Mouse (Mus musculus): ENCODE results near the gene Lrrc9. TPM values are rescaled to one million over a fixed set of nuclear protein-coding genes. Genes with fewer than 3 reads are reported as not detected.

Lrrc9 gene
- polyA plus RNA-seq, 1 experiment from 2014 or later = 3.2 TPM

GRCm38 (mm10) chr12:72532303-72532702 is 90.6 kb downstream of the Lrrc9 start:
- Histone ChIP-seq H3K27ac (no peak overlapping the region), H3K9me3 (replicated peaks) (no peaks in the 10 kb centered on the region), H3K4me1 (peaks cover 9% of the 10 kb centered on the region), H3K9ac (no peak overlapping the region), H3K4me3 (no peak overlapping the region), H3K27me3 (no peaks in the 10 kb centered on the region), H3K36me3 (ENCODE audit: poor library complexity, severe bottlenecking) (no peaks in the 10 kb centered on the region), H3K4me2 (no peak overlapping the region)
- ATAC-seq = no peak
- 85% methylated on average over 7 of the region's 7 CpGs for WGBS

GRCm38 (mm10) chr12:72533986-72534385 is 92.3 kb downstream of the Lrrc9 start:
- Histone ChIP-seq H3K27ac (no peak overlapping the region), H3K4me3 (no peak overlapping the region), H3K4me1 (peaks cover 11% of the 10 kb centered on the region), H3K4me2 (no peak overlapping the region), H3K9me3 (replicated peaks) (no peaks in the 10 kb centered on the region), H3K9ac (no peak overlapping the region), H3K27me3 (no peaks in the 10 kb centered on the region), H3K36me3 (ENCODE audit: poor library complexity, severe bottlenecking) (peaks cover 3% of the 10 kb centered on the region; the same call in 1 of the 2 replicates)
- ATAC-seq = no peak
- 89% methylated on average over 6 of the region's 6 CpGs for WGBS

GRCm38 (mm10) chr12:72535599-72535998 is 93.9 kb downstream of the Lrrc9 start:
- Histone ChIP-seq H3K9me3 (replicated peaks) (no peaks in the 10 kb centered on the region), H3K27me3 (no peaks in the 10 kb centered on the region), H3K27ac (peak overlapping the region; percentile 52; the same call in 1 of the 2 replicates), H3K4me1 (peaks cover 11% of the 10 kb centered on the region), H3K36me3 (ENCODE audit: poor library complexity, severe bottlenecking) (peaks cover 3% of the 10 kb centered on the region; the same call in 1 of the 2 replicates), H3K9ac (peak overlapping the region; percentile 73), H3K4me3 (peak overlapping the region; percentile 58), H3K4me2 (peak overlapping the region; percentile 66)
- WGBS = 37% methylated on average over 3 of the region's 3 CpGs
- ATAC-seq = no peak

- no peaks in the 10 kb centered on the region for H3K27me3 ChIP-seq
- WGBS = under 1% methylated on average over 45 of the region's 45 CpGs
- peaks cover 3% of the 10 kb centered on the region; the same call in 1 of the 2 replicates for H3K36me3 ChIP-seq (ENCODE audit: poor library complexity, severe bottlenecking)
- H3K4me3 ChIP-seq = peak within 1 kb of the TSS; percentile 58
- peaks cover 11% of the 10 kb centered on the region for H3K4me1 ChIP-seq
- peak within 1 kb of the TSS; percentile 73 for H3K9ac ChIP-seq
- ATAC-seq = peak; percentile 100
- peak within 1 kb of the TSS; percentile 66 for H3K4me2 ChIP-seq
- no peaks in the 10 kb centered on the region for H3K9me3 ChIP-seq (replicated peaks)
- H3K27ac ChIP-seq = peak within 1 kb of the TSS; percentile 52; the same call in 1 of the 2 replicates
Observed at GRCm38 (mm10) chr12:72536021-72536597, 94.4 kb downstream of the Lrrc9 start, which contains the start of gene Pcnx4. Gene Pcnx4, plus strand, starts transcription at chr12:72536383.

- Histone ChIP-seq H3K4me2 (no peak overlapping the region), H3K9ac (no peak overlapping the region), H3K9me3 (replicated peaks) (no peaks in the 10 kb centered on the region), H3K4me3 (no peak overlapping the region), H3K27me3 (no peaks in the 10 kb centered on the region), H3K4me1 (peaks cover 11% of the 10 kb centered on the region), H3K27ac (no peak overlapping the region), H3K36me3 (ENCODE audit: poor library complexity, severe bottlenecking) (peaks cover 18% of the 10 kb centered on the region)
- 93% methylated on average over 10 of the region's 10 CpGs for WGBS
- no peak for ATAC-seq
Observed at GRCm38 (mm10) chr12:72538571-72538970, 96.9 kb downstream of the Lrrc9 start.

- Histone ChIP-seq H3K27me3 (no peaks in the 10 kb centered on the region), H3K9me3 (replicated peaks) (no peaks in the 10 kb centered on the region), H3K9ac (no peak overlapping the region), H3K4me3 (no peak overlapping the region), H3K4me2 (no peak overlapping the region), H3K4me1 (peaks cover 10% of the 10 kb centered on the region; the same call in 1 of the 2 replicates), H3K27ac (no peak overlapping the region), H3K36me3 (ENCODE audit: poor library complexity, severe bottlenecking) (peaks cover 9% of the 10 kb centered on the region; the same call in 1 of the 2 replicates)
- 48% methylated on average over 4 of the region's 4 CpGs for WGBS
- ATAC-seq = no peak
Observed at GRCm38 (mm10) chr12:72554347-72554746, 112.7 kb downstream of the Lrrc9 start.

DNA sequence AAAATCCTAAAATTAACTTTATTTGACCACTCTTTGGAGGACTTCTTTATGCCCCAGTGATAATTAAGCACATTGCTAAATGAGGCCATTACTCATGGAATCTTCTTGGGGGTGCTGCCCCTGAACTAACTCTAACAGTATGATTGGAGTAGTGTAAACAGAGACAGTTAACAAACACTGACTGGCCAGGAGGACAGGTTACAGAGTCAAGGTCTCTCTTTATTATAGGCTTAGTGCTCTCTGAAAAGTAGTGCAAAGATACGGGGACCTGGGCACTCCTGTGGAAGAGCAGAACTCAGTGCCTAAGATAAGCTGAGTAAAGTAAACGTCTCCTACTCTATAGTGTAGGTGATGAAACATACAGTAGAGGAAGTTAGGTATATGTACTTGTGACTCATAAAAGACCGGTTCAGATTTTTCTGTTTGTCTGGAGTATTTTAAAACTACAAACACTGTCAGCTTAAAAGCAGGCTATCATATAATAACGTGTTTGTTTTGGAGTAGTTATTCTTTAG is 122.7 kb downstream of the Lrrc9 start:
- no peaks in the 10 kb centered on the region for H3K9me3 ChIP-seq (replicated peaks)
- no peak overlapping the region for H3K4me2 ChIP-seq
- H3K36me3 ChIP-seq (ENCODE audit: poor library complexity, severe bottlenecking) = peaks cover 6% of the 10 kb centered on the region
- no peak overlapping the region for H3K9ac ChIP-seq
- no peak overlapping the region for H3K4me3 ChIP-seq
- no peaks in the 10 kb centered on the region for H3K4me1 ChIP-seq
- WGBS = 95% methylated on average over 4 of the region's 4 CpGs
- H3K27ac ChIP-seq = no peak overlapping the region
- no peak for ATAC-seq
- no peaks in the 10 kb centered on the region for H3K27me3 ChIP-seq

Small RNA genes within 50 kb of the gene (microRNA-seq; reads per million reads assigned to microRNA genes)
- gene Gm44392 = not detected

Other genes starting within 250 kb of the Lrrc9 start
- 1,241 and 1,349 TPM in 2 replicates for gene Rtn1, start 32.8 kb upstream of the Lrrc9 start, polyA plus RNA-seq (2015; fragmentation: Nextera tagmentation; extraction: Ambion mirVana)
- gene Pcnx4, start 94.5 kb downstream of the Lrrc9 start, polyA plus RNA-seq (2015; fragmentation: Nextera tagmentation; extraction: Ambion mirVana) = 15.5 and 16.8 TPM in 2 replicates
- gene Gm4756, start 207.8 kb downstream of the Lrrc9 start, polyA plus RNA-seq (2015; fragmentation: Nextera tagmentation; extraction: Ambion mirVana) = not detected in 2 replicates
- 5.3 and 6.1 TPM in 2 replicates for gene Dhrs7, start 223.0 kb downstream of the Lrrc9 start, polyA plus RNA-seq (2015; fragmentation: Nextera tagmentation; extraction: Ambion mirVana)

Measured in forebrain, embryonic 13.5 days (tissue).